Mouse (Mus musculus) embryonic stem cell, embryonic (primary cell): ENCODE data around the gene Nfyb.

ENCODE experiments used
- CTCF ChIA-PET, 4 experiments: fragments of 300-600 bp in 2 of 4; fragments of 350-600 bp in 2 of 4; sonication (Branson Sonifier 250); formaldehyde crosslinking; loops; one replicate each; lab custom pipeline; 2022; ENCODE audit warnings: inconsistent platforms in 2 of 4; lab: Charles Lee
- POLR2A ChIA-PET, 4 experiments: fragments of 300-600 bp in 2 of 4; fragments of 350-600 bp in 2 of 4; sonication (Branson Sonifier 250); formaldehyde crosslinking; loops; one replicate each; lab custom pipeline; 2022; ENCODE audit warnings: antibody characterized with exemption in 4 of 4, inconsistent platforms in 1 of 4; lab: Charles Lee

The Nfyb gene

GRCm38 (mm10) chr10:82763840-82764631 is at the start of gene Nfyb:
Gene Nfyb (minus strand): TSS chr10:82764144.
- ChIA-PET POLR2A (interaction anchor here (0.6 to 2.7 kb wide), 110 partner anchors 9 to 947 kb away, joined by 3 to 81 read pairs (median 5); partner anchors contain the start of genes 1190007I07Rik (in 3 of the 4), Glt8d2 (in 2 of the 4), Tdg (in 2 of the 4) and Zfp938 (in 2 of the 4)), CTCF (interaction anchor here in 3 of 4 experiments (1.0 to 1.2 kb wide), 7 partner anchors 14 to 1750 kb away, joined by 3 to 7 read pairs (median 3); no protein-coding TSS in a partner anchor)

GRCm38 (mm10) chr10:82811855-82812431 is 48.0 kb upstream of the Nfyb start:
- ChIA-PET POLR2A (interaction anchor here (0.5 to 43.7 kb wide), 62 partner anchors 9 to 747 kb away, joined by 3 to 1828 read pairs (median 6); partner anchors contain the start of genes Nfyb (in 4 of the 4), 1190007I07Rik (in 2 of the 4), Eid3 (in 2 of the 4) and Tdg (in 2 of the 4)), CTCF (interaction anchor here (0.5 to 3.3 kb wide), 59 partner anchors 9 to 1159 kb away, joined by 3 to 57 read pairs (median 4); partner anchors contain the start of genes Eid3 (in 2 of the 4) and Nfyb (in 2 of the 4))

GRCm38 (mm10) chr10:82809352-82809751 is 45.4 kb upstream of the Nfyb start:
- ChIA-PET CTCF (interaction anchor here in 3 of 4 experiments (0.6 to 1.6 kb wide), 6 partner anchors 14 to 106 kb away, joined by 3 to 6 read pairs (median 4); no protein-coding TSS in a partner anchor), POLR2A (interaction anchor here in 3 of 4 experiments (0.6 to 43.7 kb wide), 36 partner anchors 10 to 1657 kb away, joined by 3 to 1828 read pairs (median 4); partner anchors contain the start of genes 1190007I07Rik (in 2 of the 3), Eid3 (in 2 of the 3) and Nfyb (in 2 of the 3))

DNA sequence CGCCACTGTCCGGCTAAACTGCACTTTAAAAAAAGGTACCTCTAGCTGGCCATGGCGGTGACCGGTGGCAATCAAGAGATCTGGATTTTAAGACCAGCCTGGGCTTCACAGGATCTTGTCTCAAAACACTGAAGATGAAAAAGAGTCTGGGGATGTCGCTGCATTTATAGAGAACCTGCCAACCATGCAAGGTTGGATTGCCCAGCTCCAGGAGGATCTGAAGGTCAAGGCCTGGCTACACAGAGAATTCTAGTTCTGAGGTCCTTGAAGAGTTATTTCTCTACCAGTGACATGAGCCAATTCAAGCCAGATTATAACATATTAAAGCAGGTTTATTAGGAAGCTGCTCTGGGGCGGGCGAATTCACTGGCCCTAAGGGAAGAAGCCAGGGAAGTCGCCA is 44.9 kb upstream of the Nfyb start:
- ChIA-PET POLR2A (interaction anchor here in 3 of 4 experiments (0.6 to 43.7 kb wide), 32 partner anchors 9 to 1657 kb away, joined by 3 to 1828 read pairs (median 4); partner anchors contain the start of genes 1190007I07Rik (in 2 of the 3), Eid3 (in 2 of the 3) and Nfyb (in 2 of the 3)), CTCF (interaction anchor here in 3 of 4 experiments (0.9 to 1.6 kb wide), 5 partner anchors 13 to 106 kb away, joined by 3 to 6 read pairs (median 4); no protein-coding TSS in a partner anchor)

DNA sequence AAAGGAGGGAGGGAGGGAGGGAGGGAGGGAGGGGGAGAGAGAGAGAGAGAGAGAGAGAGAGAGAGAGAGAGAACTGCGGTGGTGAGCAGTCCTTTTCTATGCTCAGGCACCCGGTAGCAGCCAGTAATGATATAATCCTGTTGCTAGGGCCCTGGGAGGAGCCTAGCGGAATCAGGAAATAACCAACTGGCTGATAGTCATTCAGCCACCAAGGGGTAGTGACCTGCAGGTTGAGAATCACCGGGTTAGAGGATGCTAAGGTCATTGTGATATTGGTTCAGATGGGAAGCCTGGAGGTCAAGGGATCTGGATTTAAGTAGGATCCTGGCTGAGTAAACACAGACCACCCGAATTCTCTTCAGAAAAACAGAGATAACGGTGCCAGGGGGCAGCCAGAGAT is 44.2 kb upstream of the Nfyb start:
- CTCF ChIA-PET: no interaction called here
- POLR2A ChIA-PET: interaction anchor here in 3 of 4 experiments (1.4 to 43.7 kb wide), 8 partner anchors 9 to 93 kb away, joined by 5 to 1828 read pairs (median 18); no protein-coding TSS in a partner anchor

GRCm38 (mm10) chr10:82807238-82807637 is 43.3 kb upstream of the Nfyb start:
- CTCF ChIA-PET: interaction anchor here in 1 of 4 experiments (0.9 to 1.1 kb wide), 2 partner anchors 11 to 69 kb away, joined by 3 to 6 read pairs; no protein-coding TSS in a partner anchor
- POLR2A ChIA-PET: interaction anchor here in 3 of 4 experiments (0.7 to 3.8 kb wide), 33 partner anchors 9 to 231 kb away, joined by 3 to 32 read pairs (median 4); partner anchors contain the start of genes Eid3 (in 2 of the 3) and Nfyb (in 2 of the 3)

- ChIA-PET POLR2A (interaction anchor here in 3 of 4 experiments (0.7 to 3.8 kb wide), 29 partner anchors 8 to 231 kb away, joined by 3 to 32 read pairs (median 5); partner anchors contain the start of genes 1190007I07Rik (in 1 of the 3), Eid3 (in 1 of the 3) and Nfyb (in 1 of the 3)), CTCF (interaction anchor here in 2 of 4 experiments (0.7 to 1.1 kb wide), 2 partner anchors 10 to 95 kb away, joined by 3 to 6 read pairs; no protein-coding TSS in a partner anchor)
Measured at GRCm38 (mm10) chr10:82806414-82806813, 42.5 kb upstream of the Nfyb start.

GRCm38 (mm10) chr10:82805111-82805510 is 41.2 kb upstream of the Nfyb start:
- ChIA-PET POLR2A (interaction anchor here in 3 of 4 experiments (0.7 to 3.8 kb wide), 7 partner anchors 10 to 54 kb away, joined by 3 to 21 read pairs (median 11); partner anchors contain the start of gene Nfyb (in 1 of the 3)), CTCF (interaction anchor here in 2 of 4 experiments (0.5 to 1.1 kb wide), 4 partner anchors 10 to 1251 kb away, joined by 3 to 7 read pairs (median 4); no protein-coding TSS in a partner anchor)

DNA sequence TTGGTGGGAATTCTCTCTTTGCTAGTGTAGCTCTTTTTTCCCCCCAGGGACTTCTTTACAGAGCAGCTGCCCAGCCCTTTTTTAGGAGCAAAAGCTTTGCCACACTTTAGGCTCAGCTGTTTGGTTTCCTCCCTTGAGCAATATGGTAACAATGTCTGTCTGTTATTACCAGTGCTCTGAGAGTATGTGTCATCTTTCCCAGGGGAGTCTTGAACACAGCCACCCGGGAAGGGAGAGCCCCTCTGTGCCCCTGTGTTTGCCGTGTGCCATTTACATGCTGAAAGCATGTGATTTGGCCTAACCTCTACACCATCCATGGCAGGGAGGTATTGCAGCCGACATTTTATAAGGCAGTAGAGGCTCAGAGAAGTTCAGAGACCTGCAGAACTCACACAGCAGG is 40.5 kb upstream of the Nfyb start:
- POLR2A ChIA-PET: interaction anchor here in 3 of 4 experiments (0.9 to 3.8 kb wide), 5 partner anchors 9 to 58 kb away, joined by 3 to 20 read pairs (median 6); partner anchors contain the start of gene Nfyb (in 1 of the 3)
- CTCF ChIA-PET: interaction anchor here in 2 of 4 experiments (0.6 to 1.1 kb wide), 4 partner anchors 9 to 1251 kb away, joined by 3 to 4 read pairs (median 3); no protein-coding TSS in a partner anchor

- POLR2A ChIA-PET: interaction anchor here in 3 of 4 experiments (1.1 to 1.4 kb wide), 4 partner anchors 9 to 59 kb away, joined by 3 to 4 read pairs (median 3); no protein-coding TSS in a partner anchor
- CTCF ChIA-PET: no interaction called here
Measured at GRCm38 (mm10) chr10:82800094-82800493, 36.1 kb upstream of the Nfyb start.

DNA sequence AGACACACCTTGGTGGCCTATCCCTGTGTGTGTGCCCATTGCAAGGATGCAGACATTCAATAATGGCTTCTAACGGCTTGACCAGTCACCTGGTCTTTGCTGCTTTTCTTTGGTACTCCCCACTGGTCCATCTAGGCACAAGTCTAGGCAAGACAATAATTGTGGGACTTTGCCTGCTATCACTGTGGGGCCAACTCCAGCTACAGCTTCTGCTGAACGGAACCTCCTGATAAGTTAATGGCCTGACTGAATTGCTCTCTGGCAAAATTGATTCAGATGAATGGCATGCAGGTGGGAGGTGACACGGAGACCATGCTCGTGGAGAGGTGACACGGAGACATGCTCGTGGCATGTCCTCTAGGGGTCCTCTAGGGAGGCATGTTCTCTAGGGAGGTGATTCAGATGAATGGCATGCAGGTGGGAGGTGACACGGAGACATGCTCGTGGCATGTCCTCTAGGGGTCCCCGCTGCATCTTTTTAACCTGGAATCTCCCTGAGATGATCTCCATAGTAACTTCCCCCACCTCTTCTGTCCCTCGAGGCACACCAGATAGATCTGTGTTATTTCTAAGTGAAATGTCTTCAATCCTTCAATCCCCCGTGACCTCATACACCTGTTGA is 34.5 kb upstream of the Nfyb start:
- POLR2A ChIA-PET: interaction anchor here in 3 of 4 experiments (0.6 to 2.1 kb wide), 7 partner anchors 8 to 103 kb away, joined by 3 to 7 read pairs (median 3); no protein-coding TSS in a partner anchor
- CTCF ChIA-PET: interaction anchor here in 1 of 4 experiments (0.9 to 1.3 kb wide), 2 partner anchors 102 to 103 kb away, joined by 3 read pairs; no protein-coding TSS in a partner anchor

- POLR2A ChIA-PET: interaction anchor here in 3 of 4 experiments (0.9 to 3.2 kb wide), 7 partner anchors 10 to 102 kb away, joined by 3 to 35 read pairs (median 8); partner anchors contain the start of gene Nfyb (in 1 of the 3)
Measured at GRCm38 (mm10) chr10:82797119-82797491, 33.2 kb upstream of the Nfyb start.

DNA sequence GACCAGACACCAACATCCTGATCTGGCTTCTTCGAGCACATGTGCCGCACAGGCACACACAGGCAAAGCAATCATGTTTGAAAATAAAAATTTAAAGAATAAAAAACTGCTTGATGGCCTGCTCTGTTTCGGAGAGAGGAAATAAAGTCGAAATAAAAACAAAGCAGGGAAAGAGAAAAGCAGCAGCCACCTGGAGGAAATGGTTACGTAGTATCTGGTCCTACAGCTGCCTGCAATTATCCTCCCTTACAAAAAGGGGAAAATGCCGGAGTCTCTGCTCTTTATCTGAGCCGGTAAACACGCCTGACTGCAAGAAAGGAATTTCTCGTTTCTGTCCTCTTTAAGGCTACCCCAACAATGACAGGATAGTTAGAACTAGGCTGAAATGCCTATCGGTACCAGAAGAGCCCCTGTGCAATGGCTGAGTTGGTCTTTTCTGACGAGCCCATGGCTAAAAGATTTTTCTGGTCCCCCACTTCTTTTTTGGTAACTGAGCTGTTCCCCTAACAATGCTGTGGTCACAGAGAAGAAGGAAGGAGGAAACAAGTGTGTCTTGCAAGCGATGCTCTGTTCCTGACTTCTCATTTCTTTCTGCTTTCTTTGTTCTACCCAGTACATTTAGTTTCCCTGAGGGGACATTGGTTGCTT is 32.7 kb upstream of the Nfyb start:
- CTCF ChIA-PET: interaction anchor here in 2 of 4 experiments (0.8 to 2.9 kb wide), 7 partner anchors 10 to 107 kb away, joined by 3 to 16 read pairs (median 6); no protein-coding TSS in a partner anchor
- POLR2A ChIA-PET: interaction anchor here in 3 of 4 experiments (0.6 to 3.2 kb wide), 20 partner anchors 8 to 103 kb away, joined by 3 to 35 read pairs (median 8); partner anchors contain the start of gene Nfyb (in 3 of the 3)

More at GRCm38 (mm10) chr10:82797119-82797491, 33.2 kb upstream of the Nfyb start:
- CTCF ChIA-PET: interaction anchor here in 2 of 4 experiments (2.4 to 2.9 kb wide), 3 partner anchors 15 to 104 kb away, joined by 8 to 16 read pairs (median 12); no protein-coding TSS in a partner anchor

DNA sequence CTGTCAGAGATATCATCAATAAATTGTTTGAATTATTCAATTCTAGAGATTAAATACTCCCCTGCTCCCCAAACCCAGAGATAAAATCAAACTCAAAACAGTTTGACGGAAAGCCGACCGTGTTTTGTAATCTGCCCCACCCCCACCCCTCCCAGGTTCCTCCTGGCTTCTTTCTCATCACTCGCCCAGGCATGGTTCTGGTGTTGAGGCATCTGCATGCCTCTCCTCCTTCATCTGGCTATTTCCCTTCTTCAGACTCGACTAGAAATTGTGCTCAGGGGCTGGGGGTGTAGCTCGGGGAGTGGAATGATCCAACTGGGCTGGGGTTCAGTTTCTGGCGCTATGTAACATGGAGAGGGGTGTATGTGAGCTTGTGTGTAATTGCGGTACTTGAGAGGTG is 31.8 kb upstream of the Nfyb start:
- POLR2A ChIA-PET: interaction anchor here (0.6 to 3.2 kb wide), 42 partner anchors 9 to 624 kb away, joined by 3 to 35 read pairs (median 5); partner anchors contain the start of genes Nfyb (in 3 of the 4), 1190007I07Rik (in 2 of the 4), Eid3 (in 1 of the 4) and Gm4924 (in 1 of the 4)
- CTCF ChIA-PET: interaction anchor here (0.8 to 2.9 kb wide), 15 partner anchors 11 to 129 kb away, joined by 3 to 16 read pairs (median 6); no protein-coding TSS in a partner anchor

DNA sequence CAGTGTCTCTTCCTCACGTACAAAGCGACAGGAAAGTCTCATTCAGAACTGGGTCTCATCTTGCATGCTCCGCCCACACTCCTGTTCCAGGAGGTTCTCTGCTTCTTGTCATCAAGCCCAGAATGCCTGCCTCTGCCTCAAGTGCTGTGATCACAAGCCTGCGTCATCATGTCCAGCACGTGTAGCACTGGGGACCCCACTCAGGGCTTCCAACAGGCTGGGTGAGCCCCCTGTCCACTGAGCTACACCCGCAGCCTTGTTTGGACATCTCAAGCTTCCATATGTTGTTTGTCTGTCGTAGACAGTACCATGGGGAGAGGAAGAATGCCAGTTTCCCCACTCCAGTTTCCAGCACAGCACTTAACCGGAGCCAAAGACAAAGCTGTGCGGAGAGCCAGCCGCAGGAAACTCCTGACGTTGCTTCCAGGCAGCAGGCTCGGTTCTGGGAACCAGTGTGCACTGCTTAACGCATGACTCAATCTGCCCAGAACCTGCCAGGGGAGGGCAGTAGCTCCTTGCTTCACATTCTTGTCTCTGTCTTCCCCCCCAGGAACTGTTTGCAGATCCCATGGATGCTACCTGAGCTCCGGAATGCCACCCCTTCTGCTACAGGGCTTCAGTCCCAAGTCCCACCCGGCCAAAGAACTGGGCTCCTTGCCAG is 31.3 kb upstream of the Nfyb start:
- CTCF ChIA-PET: interaction anchor here (0.5 to 2.9 kb wide), 17 partner anchors 9 to 402 kb away, joined by 3 to 16 read pairs (median 5); no protein-coding TSS in a partner anchor
- POLR2A ChIA-PET: interaction anchor here (0.6 to 3.2 kb wide), 42 partner anchors 10 to 624 kb away, joined by 3 to 35 read pairs (median 5); partner anchors contain the start of genes Nfyb (in 3 of the 4), 1190007I07Rik (in 2 of the 4), Eid3 (in 2 of the 4) and Gm4924 (in 1 of the 4)
